Mouse (Mus musculus) 3T3-L1 (cell line): Measurements from ENCODE around the gene Ptprn2.

Source experiments
- DNase-seq: peaks from one replicate; pipeline ENCODE4 v3.0.0-alpha.2; 2015; ENCODE audit warnings: low read depth, low spot score

Ptprn2 gene

GRCm38 (mm10) chr12:117257205-117257920, 771.8 kb downstream of the Ptprn2 start:
- DNase-seq = no peak

GRCm38 (mm10) chr12:117257921-117258497, 772.5 kb downstream of the Ptprn2 start:
- no peak for DNase-seq

GRCm38 (mm10) chr12:117260391-117261164, 775.1 kb downstream of the Ptprn2 start:
- no peak for DNase-seq

GRCm38 (mm10) chr12:117261165-117261440, 775.6 kb downstream of the Ptprn2 start:
- DNase-seq = no peak

- DNase-seq = no peak
These were observed 776.5 kb downstream of the Ptprn2 start for GRCm38 (mm10) chr12:117262003-117262402.

- no peak for DNase-seq
These were observed 777.6 kb downstream of the Ptprn2 start for GRCm38 (mm10) chr12:117263081-117263480.

- no peak for DNase-seq
These were observed 779.7 kb downstream of the Ptprn2 start for GRCm38 (mm10) chr12:117265211-117265610.

- no peak for DNase-seq
These were observed 783.1 kb downstream of the Ptprn2 start for GRCm38 (mm10) chr12:117268543-117269172.

- no peak for DNase-seq
These were observed 783.8 kb downstream of the Ptprn2 start for GRCm38 (mm10) chr12:117269310-117269709.

GRCm38 (mm10) chr12:117270199-117270598, 784.7 kb downstream of the Ptprn2 start:
- DNase-seq = no peak

- DNase-seq = no peak
These were observed 787.6 kb downstream of the Ptprn2 start for GRCm38 (mm10) chr12:117273166-117273565.

- DNase-seq = no peak
These were observed 789.1 kb downstream of the Ptprn2 start for GRCm38 (mm10) chr12:117274576-117274975.

- DNase-seq = no peak
These were observed 795.3 kb downstream of the Ptprn2 start for GRCm38 (mm10) chr12:117280790-117281189.

GRCm38 (mm10) chr12:117282659-117283058, 797.1 kb downstream of the Ptprn2 start:
- no peak for DNase-seq

GRCm38 (mm10) chr12:117287456-117287855, 801.9 kb downstream of the Ptprn2 start:
- no peak for DNase-seq

- DNase-seq = no peak
These were observed 806.4 kb downstream of the Ptprn2 start for GRCm38 (mm10) chr12:117291943-117292342.

GRCm38 (mm10) chr12:117296792-117297191, 811.3 kb downstream of the Ptprn2 start:
- DNase-seq = no peak

- no peak for DNase-seq
These were observed 813.6 kb downstream of the Ptprn2 start for GRCm38 (mm10) chr12:117299084-117299483.

- DNase-seq = no peak
These were observed 819.5 kb downstream of the Ptprn2 start for GRCm38 (mm10) chr12:117304751-117305624.

GRCm38 (mm10) chr12:117305625-117306105, 820.1 kb downstream of the Ptprn2 start:
- DNase-seq = no peak

GRCm38 (mm10) chr12:117312079-117312478, 826.6 kb downstream of the Ptprn2 start:
- DNase-seq = no peak
